Mouse (Mus musculus) MEL (cell line): ENCODE data around the gene Baiap2l2. TPM values are rescaled to one million over a fixed set of nuclear protein-coding genes. Genes with fewer than 3 reads are reported as not detected.
A peak's percentile ranks its signal among the peaks of the same experiment; 100 is the strongest.

Source experiments
- DNase-seq: peaks from one replicate; pipeline ENCODE4 v3.0.0; 2011; ENCODE audit warnings: low read depth, low spot score
- H3K27ac ChIP-seq: 2 replicates; pipeline ENCODE4 v1.5.1; 2012; ENCODE audit warnings: low read depth, mild to moderate bottlenecking, control low read depth, low read length, moderate library complexity; ENCODE audit not compliant: control insufficient read depth
- H3K27me3 ChIP-seq, 2 experiments: fragments of 150-350 bp in 1 of 2; sonication (generic) in 1 of 2; 2 replicates each; pipeline ENCODE4 v1.6.1; 2012; ENCODE audit warnings: low read length in 2 of 2, mild to moderate bottlenecking in 2 of 2, improper control_type of control experiment in 1 of 2, moderate library complexity in 1 of 2; ENCODE audit not compliant: insufficient read depth in 2 of 2, control insufficient read depth in 1 of 2
- H3K36me3 ChIP-seq, 2 experiments: 2 replicates each; pipeline ENCODE4 v1.6.1; 2012 to 2014; ENCODE audit warnings: low read length in 2 of 2, improper control_type of control experiment in 1 of 2, inconsistent platforms in 1 of 2, mild to moderate bottlenecking in 1 of 2; ENCODE audit not compliant: insufficient read depth in 2 of 2, control insufficient read depth in 1 of 2
- H3K4me1 ChIP-seq, 2 experiments: fragments of 150-350 bp in 1 of 2; sonication (generic) in 1 of 2; 2 replicates each; pipeline ENCODE4 v1.6.1; 2012; ENCODE audit warnings: low read length in 2 of 2, improper control_type of control experiment in 1 of 2, mild to moderate bottlenecking in 1 of 2; ENCODE audit not compliant: insufficient read depth in 2 of 2, control insufficient read depth in 1 of 2
- H3K4me3 ChIP-seq, 2 experiments: fragments of 150-350 bp in 1 of 2; sonication (generic) in 1 of 2; 2 replicates each; pipeline ENCODE4 v1.5.1; 2012; ENCODE audit warnings: low read depth in 2 of 2, low read length in 2 of 2, mild to moderate bottlenecking in 2 of 2, moderate library complexity in 2 of 2, control low read depth in 1 of 2, improper control_type of control experiment in 1 of 2; ENCODE audit not compliant: control insufficient read depth in 1 of 2, insufficient read depth in 1 of 2
- H3K79me2 ChIP-seq: 2 replicates; pipeline ENCODE4 v1.6.1; 2012; ENCODE audit warnings: mild to moderate bottlenecking, low read length, moderate library complexity; ENCODE audit not compliant: control insufficient read depth, poor library complexity, insufficient read depth
- H3K9ac ChIP-seq: 2 replicates; pipeline ENCODE4 v1.6.1; 2012; ENCODE audit warnings: low read depth, mild to moderate bottlenecking, control low read depth, low read length, moderate library complexity; ENCODE audit not compliant: control insufficient read depth, poor library complexity, severe bottlenecking
- H3K9me3 ChIP-seq: fragments of 150-350 bp; sonication (generic); replicated peaks from 2 replicates; pipeline ENCODE4 v1.6.1; 2012; ENCODE audit warnings: mild to moderate bottlenecking, low read length, improper control_type of control experiment, moderate library complexity; ENCODE audit not compliant: insufficient read depth
- BHLHE40 ChIP-seq: IDR thresholded peaks from 2 replicates; pipeline ENCODE4 v1.6.1; 2012; ENCODE audit warnings: low read depth, mild to moderate bottlenecking, inconsistent platforms, low read length, improper control_type of control experiment, borderline replicate concordance
- CTCF ChIP-seq, 3 experiments: IDR thresholded peaks in 2 of 3; conservative IDR thresholded peaks in 1 of 3; 2 replicates each; pipeline ENCODE4 v1.5.1; 2011 to 2012; ENCODE audit warnings: low read length in 3 of 3, low read depth in 2 of 3, mild to moderate bottlenecking in 2 of 3, improper control_type of control experiment in 1 of 3, inconsistent platforms in 1 of 3, mixed read lengths in 1 of 3, moderate library complexity in 1 of 3; ENCODE audit not compliant: control insufficient read depth in 1 of 3, insufficient read depth in 1 of 3, poor library complexity in 1 of 3, severe bottlenecking in 1 of 3
- E2F4 ChIP-seq: IDR thresholded peaks from 2 replicates; pipeline ENCODE4 v1.6.1; 2011; ENCODE audit warnings: low read depth, low read length, improper control_type of control experiment, borderline replicate concordance
- ELF1 ChIP-seq: IDR thresholded peaks from 2 replicates; pipeline ENCODE4 v1.6.1; 2014; ENCODE audit warnings: low read depth, mild to moderate bottlenecking, inconsistent platforms, low read length, improper control_type of control experiment, moderate library complexity
- EP300 ChIP-seq, 2 experiments: IDR thresholded peaks; 2 replicates each; pipeline ENCODE4 v1.6.1; 2011; ENCODE audit warnings: improper control_type of control experiment in 2 of 2, low read length in 2 of 2, low read depth in 1 of 2, mild to moderate bottlenecking in 1 of 2
- GATA1 ChIP-seq: IDR thresholded peaks from 2 replicates; pipeline ENCODE4 v1.6.1; 2011; ENCODE audit warnings: low read depth, low read length, improper control_type of control experiment
- JUND ChIP-seq: IDR thresholded peaks from 2 replicates; pipeline ENCODE4 v1.6.1; 2011; ENCODE audit warnings: low read depth, mild to moderate bottlenecking, improper control_type of control experiment, low read length
- MAFK ChIP-seq: IDR thresholded peaks from 2 replicates; pipeline ENCODE4 v1.6.1; 2011; ENCODE audit warnings: low read depth, mild to moderate bottlenecking, low read length, improper control_type of control experiment, borderline replicate concordance
- MAX ChIP-seq: IDR thresholded peaks from 2 replicates; pipeline ENCODE4 v1.6.1; 2011; ENCODE audit warnings: low read length, improper control_type of control experiment
- MAZ ChIP-seq: IDR thresholded peaks from 2 replicates; pipeline ENCODE4 v1.6.1; 2012; ENCODE audit warnings: low read depth, mild to moderate bottlenecking, inconsistent platforms, low read length, improper control_type of control experiment
- MXI1 ChIP-seq: IDR thresholded peaks from 2 replicates; pipeline ENCODE4 v1.6.1; 2011; ENCODE audit warnings: mild to moderate bottlenecking, low read depth, low read length, improper control_type of control experiment
- MYC ChIP-seq: IDR thresholded peaks from 2 replicates; pipeline ENCODE4 v1.6.1; 2011; ENCODE audit warnings: low read depth, mild to moderate bottlenecking, low read length, improper control_type of control experiment, moderate library complexity
- NELFE ChIP-seq: IDR thresholded peaks from 2 replicates; pipeline ENCODE4 v1.6.1; 2011; ENCODE audit warnings: low read depth, low read length, improper control_type of control experiment
- NRF1 ChIP-seq: IDR thresholded peaks from 2 replicates; pipeline ENCODE4 v1.6.1; 2014; ENCODE audit warnings: low read depth, mild to moderate bottlenecking, inconsistent platforms, low read length, improper control_type of control experiment, moderate library complexity; ENCODE audit not compliant: poor library complexity, insufficient read depth, severe bottlenecking
- POLR2A ChIP-seq, 2 experiments: IDR thresholded peaks; 2 replicates each; pipeline ENCODE4 v1.6.1; 2011 to 2012; ENCODE audit warnings: low read length in 2 of 2, mild to moderate bottlenecking in 2 of 2, control low read depth in 1 of 2, improper control_type of control experiment in 1 of 2, low read depth in 1 of 2, moderate library complexity in 1 of 2; ENCODE audit not compliant: control insufficient read depth in 1 of 2, insufficient read depth in 1 of 2, poor library complexity in 1 of 2
- RAD21 ChIP-seq: IDR thresholded peaks from 2 replicates; pipeline ENCODE4 v1.6.1; 2011; ENCODE audit warnings: mild to moderate bottlenecking, low read depth, low read length, improper control_type of control experiment
- RCOR1 ChIP-seq: IDR thresholded peaks from 2 replicates; pipeline ENCODE4 v1.6.1; 2012; ENCODE audit warnings: low read depth, mild to moderate bottlenecking, inconsistent platforms, low read length, improper control_type of control experiment
- SIN3A ChIP-seq: IDR thresholded peaks from 2 replicates; pipeline ENCODE4 v1.6.1; 2012; ENCODE audit warnings: low read length, improper control_type of control experiment, inconsistent platforms
- SMC3 ChIP-seq: IDR thresholded peaks from 2 replicates; pipeline ENCODE4 v1.6.1; 2011; ENCODE audit warnings: low read depth, low read length, improper control_type of control experiment
- TBP ChIP-seq: IDR thresholded peaks from 2 replicates; pipeline ENCODE4 v1.8.0; 2011; ENCODE audit warnings: low read depth, low read length, improper control_type of control experiment
- UBTF ChIP-seq: IDR thresholded peaks from 2 replicates; pipeline ENCODE4 v1.6.1; 2012; ENCODE audit warnings: low read depth, mild to moderate bottlenecking, inconsistent platforms, low read length, improper control_type of control experiment, moderate library complexity, borderline replicate concordance; ENCODE audit not compliant: insufficient read depth
- USF1 ChIP-seq: IDR thresholded peaks from 2 replicates; pipeline ENCODE4 v1.6.1; 2014; ENCODE audit warnings: low read depth, mild to moderate bottlenecking, inconsistent platforms, low read length, improper control_type of control experiment, moderate library complexity
- USF2 ChIP-seq, 2 experiments: IDR thresholded peaks; 2 replicates each; pipeline ENCODE4 v1.6.1; 2011 to 2012; ENCODE audit warnings: improper control_type of control experiment in 2 of 2, low read length in 2 of 2, borderline replicate concordance in 1 of 2, inconsistent platforms in 1 of 2, low read depth in 1 of 2, mild to moderate bottlenecking in 1 of 2; ENCODE audit not compliant: insufficient read depth in 1 of 2
- ZC3H11A ChIP-seq: IDR thresholded peaks from 2 replicates; pipeline ENCODE4 v1.6.1; 2012; ENCODE audit warnings: low read depth, mild to moderate bottlenecking, inconsistent platforms, low read length, improper control_type of control experiment
- ZKSCAN1 ChIP-seq: IDR thresholded peaks from 2 replicates; pipeline ENCODE4 v1.6.1; 2012; ENCODE audit warnings: low read depth, mild to moderate bottlenecking, inconsistent platforms, low read length, improper control_type of control experiment, moderate library complexity
- polyA plus RNA-seq, 2 experiments: library from polyadenylated mRNA; stranded (reverse) in 1 of 2; unstranded in 1 of 2; fragments of >175 nt in 1 of 2; fragments of >200 nt in 1 of 2; gene quantifications; 2 replicates each; pipeline versions ENCODE4 v1.2.1 to v1.2.4; 2012; ENCODE audit warnings: low replicate concordance in 2 of 2, low read depth in 1 of 2; ENCODE audit not compliant: insufficient read length in 2 of 2, insufficient read depth in 1 of 2, missing spikeins in 1 of 2
- total RNA-seq: library from RNA; depleted of rRNA; stranded (reverse); fragments of 300-350 nt; gene quantifications from 2 replicates; pipeline ENCODE4 v1.2.3, GENCODE M21; 2012

The Baiap2l2 gene
- total and polyA plus RNA-seq, 3 experiments: 0.60 to 1.1 TPM; not detected in 1

- DNase-seq: peak; percentile 55
- peaks cover 19% of the 10 kb centered on the region for H3K79me2 ChIP-seq
- no peaks in the 10 kb centered on the region for H3K9me3 ChIP-seq
- H3K27me3 ChIP-seq: no peaks in the 10 kb centered on the region
- peaks cover 2 to 30% of the 10 kb centered on the region in 2 experiments for H3K4me1 ChIP-seq
- no peak overlapping the region for H3K27ac ChIP-seq
- H3K9ac ChIP-seq: no peak overlapping the region
- no peak for TF ChIP-seq USF1
- 0 out of 4 replicates have a peak, but pooled peaks of 1 of the 2 experiments have one; percentile 37 for TF ChIP-seq POLR2A (IDR thresholded peaks at IDR 0.05; ENCODE audit: control insufficient read depth in 1 of 2, insufficient read depth in 1 of 2, low read depth in 1 of 2, low read length in 2 of 2, poor library complexity in 1 of 2)
- no peak overlapping the region for H3K4me3 ChIP-seq
- H3K36me3 ChIP-seq: peaks cover 0 to 18% of the 10 kb centered on the region in 2 experiments; a peak in 2 of 4 replicates
Observed at GRCm38 (mm10) chr15:79330521-79330920, 45.2 kb upstream of the Baiap2l2 start.

GRCm38 (mm10) chr15:79329979-79330363 is 44.6 kb upstream of the Baiap2l2 start:
- Histone ChIP-seq H3K9ac (no peak overlapping the region), H3K36me3 (peaks cover 0 to 18% of the 10 kb centered on the region in 2 experiments; a peak in 2 of 4 replicates), H3K27ac (no peak overlapping the region), H3K4me3 (no peak overlapping the region), H3K79me2 (peaks cover 23% of the 10 kb centered on the region), H3K27me3 (no peaks in the 10 kb centered on the region), H3K9me3 (no peaks in the 10 kb centered on the region), H3K4me1 (peaks cover 2 to 30% of the 10 kb centered on the region in 2 experiments)
- peak; percentile 40 for DNase-seq
- TF ChIP-seq TBP (peak; percentile 71), RAD21 (no peak)

GRCm38 (mm10) chr15:79329346-79329978 is 44.1 kb upstream of the Baiap2l2 start:
- H3K9ac ChIP-seq: no peak overlapping the region
- H3K9me3 ChIP-seq: no peaks in the 10 kb centered on the region
- no peak overlapping the region for H3K4me3 ChIP-seq
- peak; percentile 57 for DNase-seq
- no peaks in the 10 kb centered on the region for H3K27me3 ChIP-seq
- H3K79me2 ChIP-seq: peaks cover 27% of the 10 kb centered on the region
- H3K27ac ChIP-seq: no peak overlapping the region
- H3K36me3 ChIP-seq: peaks cover 0 to 18% of the 10 kb centered on the region in 2 experiments; a peak in 2 of 4 replicates
- peaks cover 2 to 30% of the 10 kb centered on the region in 2 experiments for H3K4me1 ChIP-seq
- no peak for TF ChIP-seq MAX
- no peak for TF ChIP-seq BHLHE40
- no peak for TF ChIP-seq MAFK
- no peak for TF ChIP-seq SIN3A
- no peak for TF ChIP-seq JUND
- no peak for TF ChIP-seq NELFE
- TF ChIP-seq GATA1: no peak
- TF ChIP-seq MYC: no peak
- TF ChIP-seq POLR2A (IDR thresholded peaks at IDR 0.05; ENCODE audit: control insufficient read depth in 1 of 2, insufficient read depth in 1 of 2, low read depth in 1 of 2, low read length in 2 of 2, poor library complexity in 1 of 2): no peak
- no peak for TF ChIP-seq RCOR1
- no peak for TF ChIP-seq UBTF
- TF ChIP-seq MAZ: no peak
- TF ChIP-seq CTCF (IDR thresholded peaks at IDR 0.05 in 2 of 3, conservative IDR thresholded peaks at IDR 0.05 in 1 of 3; ENCODE audit: control insufficient read depth in 1 of 3, insufficient read depth in 1 of 3, low read depth in 2 of 3, low read length in 3 of 3, poor library complexity in 1 of 3, severe bottlenecking in 1 of 3): peak in 2 of 3 experiments; percentile 30 to 34
- TF ChIP-seq ELF1: no peak
- peak; percentile 27; the same call in 1 of the 2 replicates for TF ChIP-seq SMC3
- TF ChIP-seq EP300 (IDR thresholded peaks at IDR 0.05; ENCODE audit: low read depth in 1 of 2, low read length in 2 of 2): no peak
- TF ChIP-seq RAD21: peak; percentile 16
- no peak for TF ChIP-seq MXI1
- no peak for TF ChIP-seq ZKSCAN1
- no peak for TF ChIP-seq NRF1
- no peak for TF ChIP-seq ZC3H11A
- no peak for TF ChIP-seq USF2 (IDR thresholded peaks at IDR 0.05; ENCODE audit: borderline replicate concordance in 1 of 2, insufficient read depth in 1 of 2, low read depth in 1 of 2, low read length in 2 of 2)
- no peak for TF ChIP-seq E2F4
